Mouse (Mus musculus): ENCODE results near the gene Hbq1b. TPM values are rescaled to one million over a fixed set of nuclear protein-coding genes. Genes with fewer than 3 reads are reported as not detected.
"Not testable (repeated sequence)": the region's sequence is repeated elsewhere in the genome, so short reads cannot be mapped to it uniquely, and the experiment has no call there.

Hbq1b gene
- not detected for polyA plus RNA-seq (2012; fragmentation: generic; extraction: Trizol)
- long read RNA-seq, experiment 1: 0 reads
- long read RNA-seq, experiment 2: 0 reads

GRCm38 (mm10) chr11:32286695-32287492 is at the start of gene Hbq1b:
Gene Hbq1b (plus strand): TSS chr11:32286965.
- not testable (repeated sequence) for H3K36me3 ChIP-seq (ENCODE audit: control insufficient read depth, insufficient read depth); H3K27me3 ChIP-seq (ENCODE audit: control insufficient read depth, insufficient read depth, insufficient read length); H3ac ChIP-seq (ENCODE audit: control insufficient read depth, insufficient read length, low read depth); H3K4me3 ChIP-seq (ENCODE audit: insufficient read depth, poor library complexity, severe bottlenecking); H3K79me2 ChIP-seq (ENCODE audit: control insufficient read depth, insufficient read depth); H3K79me3 ChIP-seq (ENCODE audit: low read depth)
- peak; percentile 10 for TF ChIP-seq CTCF (IDR thresholded peaks at IDR 0.05; ENCODE audit: control insufficient read depth, insufficient read depth, insufficient read length)

GRCm38 (mm10) chr11:32237411-32237795 is 49.4 kb upstream of the Hbq1b start:
- Histone ChIP-seq H3K79me2 (ENCODE audit: control insufficient read depth, insufficient read depth) (no peaks in the 10 kb centered on the region), H3K79me3 (ENCODE audit: low read depth) (no peaks in the 10 kb centered on the region), H3ac (ENCODE audit: control insufficient read depth, insufficient read length, low read depth) (no peak overlapping the region), H3K27me3 (ENCODE audit: control insufficient read depth, insufficient read depth, insufficient read length) (no peaks in the 10 kb centered on the region), H3K4me3 (ENCODE audit: insufficient read depth, poor library complexity, severe bottlenecking) (no peak overlapping the region), H3K36me3 (ENCODE audit: control insufficient read depth, insufficient read depth) (peaks cover 57% of the 10 kb centered on the region)
- TF ChIP-seq USF1 (IDR thresholded peaks at IDR 0.05; ENCODE audit: low read depth) (no peak), MYOD1 (IDR thresholded peaks at IDR 0.05; ENCODE audit: control insufficient read depth, insufficient read length, low read depth) (no peak), CTCF (IDR thresholded peaks at IDR 0.05; ENCODE audit: control insufficient read depth, insufficient read depth, insufficient read length) (no peak), FOSL1 (IDR thresholded peaks at IDR 0.05; ENCODE audit: insufficient read depth, low read length, poor library complexity, severe bottlenecking) (no peak), CEBPB (IDR thresholded peaks at IDR 0.05; ENCODE audit: low read depth) (no peak), MAX (IDR thresholded peaks at IDR 0.05) (no peak), MYOG (IDR thresholded peaks at IDR 0.05; ENCODE audit: control insufficient read depth, extremely low read depth, insufficient read length) (no peak)

GRCm38 (mm10) chr11:32238093-32238860 is 48.5 kb upstream of the Hbq1b start:
- Histone ChIP-seq H3K79me2 (ENCODE audit: control insufficient read depth, insufficient read depth) (no peaks in the 10 kb centered on the region), H3K27me3 (ENCODE audit: control insufficient read depth, insufficient read depth, insufficient read length) (no peaks in the 10 kb centered on the region), H3ac (ENCODE audit: control insufficient read depth, insufficient read length, low read depth) (no peak overlapping the region), H3K79me3 (ENCODE audit: low read depth) (no peaks in the 10 kb centered on the region), H3K36me3 (ENCODE audit: control insufficient read depth, insufficient read depth) (peaks cover 56% of the 10 kb centered on the region), H3K4me3 (ENCODE audit: insufficient read depth, poor library complexity, severe bottlenecking) (no peak overlapping the region)
- TF ChIP-seq FOSL1 (IDR thresholded peaks at IDR 0.05; ENCODE audit: insufficient read depth, low read length, poor library complexity, severe bottlenecking): no peak
- TF ChIP-seq CTCF (IDR thresholded peaks at IDR 0.05; ENCODE audit: control insufficient read depth, insufficient read depth, insufficient read length): peak; percentile 94

- H3K79me3 ChIP-seq (ENCODE audit: low read depth): no peaks in the 10 kb centered on the region
- no peaks in the 10 kb centered on the region for H3K27me3 ChIP-seq (ENCODE audit: control insufficient read depth, insufficient read depth, insufficient read length)
- no peak overlapping the region for H3ac ChIP-seq (ENCODE audit: control insufficient read depth, insufficient read length, low read depth)
- no peak overlapping the region for H3K4me3 ChIP-seq (ENCODE audit: insufficient read depth, poor library complexity, severe bottlenecking)
- TF ChIP-seq CTCF (IDR thresholded peaks at IDR 0.05; ENCODE audit: control insufficient read depth, insufficient read depth, insufficient read length) (no peak), USF1 (IDR thresholded peaks at IDR 0.05; ENCODE audit: low read depth) (no peak), MYOG (IDR thresholded peaks at IDR 0.05; ENCODE audit: control insufficient read depth, extremely low read depth, insufficient read length) (no peak), CEBPB (IDR thresholded peaks at IDR 0.05; ENCODE audit: low read depth) (no peak), MAX (IDR thresholded peaks at IDR 0.05) (no peak), FOSL1 (IDR thresholded peaks at IDR 0.05; ENCODE audit: insufficient read depth, low read length, poor library complexity, severe bottlenecking) (no peak), MYOD1 (IDR thresholded peaks at IDR 0.05; ENCODE audit: control insufficient read depth, insufficient read length, low read depth) (no peak)
- peaks cover 54% of the 10 kb centered on the region for H3K36me3 ChIP-seq (ENCODE audit: control insufficient read depth, insufficient read depth)
- H3K79me2 ChIP-seq (ENCODE audit: control insufficient read depth, insufficient read depth): no peaks in the 10 kb centered on the region
Measured at GRCm38 (mm10) chr11:32241391-32241790, 45.4 kb upstream of the Hbq1b start.

- Histone ChIP-seq H3K27me3 (ENCODE audit: control insufficient read depth, insufficient read depth, insufficient read length) (no peaks in the 10 kb centered on the region), H3K79me3 (ENCODE audit: low read depth) (no peaks in the 10 kb centered on the region), H3K79me2 (ENCODE audit: control insufficient read depth, insufficient read depth) (no peaks in the 10 kb centered on the region), H3ac (ENCODE audit: control insufficient read depth, insufficient read length, low read depth) (no peak overlapping the region), H3K4me3 (ENCODE audit: insufficient read depth, poor library complexity, severe bottlenecking) (no peak overlapping the region), H3K36me3 (ENCODE audit: control insufficient read depth, insufficient read depth) (peaks cover 57% of the 10 kb centered on the region)
- no peak for TF ChIP-seq MYOG (IDR thresholded peaks at IDR 0.05; ENCODE audit: control insufficient read depth, extremely low read depth, insufficient read length)
- no peak for TF ChIP-seq CTCF (IDR thresholded peaks at IDR 0.05; ENCODE audit: control insufficient read depth, insufficient read depth, insufficient read length)
- TF ChIP-seq MYOD1 (IDR thresholded peaks at IDR 0.05; ENCODE audit: control insufficient read depth, insufficient read length, low read depth): no peak
- TF ChIP-seq CEBPB (IDR thresholded peaks at IDR 0.05; ENCODE audit: low read depth): no peak
- no peak for TF ChIP-seq USF1 (IDR thresholded peaks at IDR 0.05; ENCODE audit: low read depth)
- no peak for TF ChIP-seq FOSL1 (IDR thresholded peaks at IDR 0.05; ENCODE audit: insufficient read depth, low read length, poor library complexity, severe bottlenecking)
- TF ChIP-seq MAX (IDR thresholded peaks at IDR 0.05): no peak
Measured at GRCm38 (mm10) chr11:32242209-32242608, 44.6 kb upstream of the Hbq1b start.
